Mouse (Mus musculus): ENCODE measurements around the gene Ric1. TPM values are rescaled to one million over a fixed set of nuclear protein-coding genes. Genes with fewer than 3 reads are reported as not detected.

Gene Ric1
- polyA plus RNA-seq, 1 experiment from 2014 or later: 9.4 TPM

DNA sequence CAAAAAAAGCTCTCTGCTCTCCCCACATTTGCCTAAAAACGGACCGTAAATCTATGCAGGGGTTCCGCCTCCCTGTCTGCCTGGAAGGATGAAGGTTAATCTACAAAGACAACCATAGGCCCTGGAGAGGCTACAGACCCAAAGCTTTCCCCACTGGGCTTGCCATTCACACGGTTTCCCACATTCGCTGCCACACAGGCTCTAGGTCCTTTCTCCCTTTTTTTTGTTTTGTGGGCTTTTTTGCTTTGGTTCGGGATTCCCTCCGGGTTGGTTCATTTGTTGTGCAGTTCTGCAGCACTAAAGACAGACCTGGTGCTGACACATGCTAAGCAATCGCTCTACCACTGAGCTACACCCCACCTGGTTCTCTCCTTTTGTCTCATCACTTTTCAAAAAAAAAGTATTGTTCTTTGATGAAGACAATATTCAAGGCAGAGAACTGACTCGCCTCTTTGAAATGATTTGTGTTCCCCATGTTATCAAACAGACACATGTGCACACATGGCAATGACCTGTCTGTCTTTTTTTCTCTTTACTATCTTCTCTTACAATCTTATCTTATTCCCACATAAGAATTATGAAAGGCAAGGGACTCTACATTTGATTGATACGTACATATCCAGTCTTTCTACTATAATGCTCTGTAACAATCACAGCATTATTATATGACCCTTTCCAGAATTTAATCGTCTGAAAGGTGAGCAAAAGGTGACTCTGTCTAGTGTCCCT is 121.3 kb downstream of the Ric1 start:
- Histone ChIP-seq H3K4me3 (ENCODE audit: low read depth, low read length) (no peak overlapping the region), H3K36me3 (ENCODE audit: control insufficient read depth, insufficient read depth, low read length) (no peaks in the 10 kb centered on the region), H3K27me3 (replicated peaks; ENCODE audit: control insufficient read depth, insufficient read depth, low read length) (no peaks in the 10 kb centered on the region), H3K9me3 (replicated peaks; ENCODE audit: control insufficient read depth, low read length) (no peaks in the 10 kb centered on the region), H3K4me2 (ENCODE audit: low read length) (no peak overlapping the region), H3K9ac (ENCODE audit: low read length) (no peak overlapping the region), H3K4me1 (ENCODE audit: control insufficient read depth, insufficient read depth, low read length) (no peaks in the 10 kb centered on the region), H3K27ac (ENCODE audit: low read depth, low read length) (no peak overlapping the region)
- 80% methylated on average over 11 of the region's 11 CpGs for WGBS
- ATAC-seq (no peak), DNase-seq (ENCODE audit: low spot score) (no peak)

DNA sequence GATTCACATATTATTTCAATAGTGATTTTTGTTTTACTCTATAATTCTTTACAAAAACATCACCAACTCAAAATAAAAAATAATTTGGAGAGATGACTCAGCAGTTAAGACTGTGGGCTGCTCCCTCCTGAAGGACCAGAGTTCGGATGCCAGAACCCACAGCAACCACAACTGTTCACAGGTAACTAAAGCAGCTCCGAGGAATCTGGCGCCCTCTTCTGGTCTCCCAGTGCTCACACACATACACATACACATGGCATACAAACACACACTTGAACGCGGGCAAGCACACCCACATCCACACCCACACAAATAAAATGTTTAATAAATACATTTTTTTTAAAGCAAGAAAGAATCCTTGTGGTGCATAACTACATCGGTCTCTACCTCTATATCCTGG is 122.7 kb downstream of the Ric1 start:
- Histone ChIP-seq H3K9ac (ENCODE audit: low read length) (no peak overlapping the region), H3K27ac (ENCODE audit: low read depth, low read length) (no peak overlapping the region), H3K4me3 (ENCODE audit: low read depth, low read length) (no peak overlapping the region), H3K9me3 (replicated peaks; ENCODE audit: control insufficient read depth, low read length) (no peaks in the 10 kb centered on the region), H3K27me3 (replicated peaks; ENCODE audit: control insufficient read depth, insufficient read depth, low read length) (no peaks in the 10 kb centered on the region), H3K4me1 (ENCODE audit: control insufficient read depth, insufficient read depth, low read length) (no peaks in the 10 kb centered on the region), H3K36me3 (ENCODE audit: control insufficient read depth, insufficient read depth, low read length) (no peaks in the 10 kb centered on the region), H3K4me2 (ENCODE audit: low read length) (no peak overlapping the region)
- no peak for DNase-seq (ENCODE audit: low spot score)
- 93% methylated on average over 6 of the region's 6 CpGs for WGBS
- ATAC-seq: no peak

- Histone ChIP-seq H3K27ac (ENCODE audit: low read depth, low read length) (peak within 1 kb of the TSS; percentile 90), H3K9ac (ENCODE audit: low read length) (peak within 1 kb of the TSS; percentile 80), H3K36me3 (ENCODE audit: control insufficient read depth, insufficient read depth, low read length) (no peaks in the 10 kb centered on the region), H3K4me3 (ENCODE audit: low read depth, low read length) (peak within 1 kb of the TSS; percentile 75), H3K4me1 (ENCODE audit: control insufficient read depth, insufficient read depth, low read length) (no peaks in the 10 kb centered on the region), H3K27me3 (replicated peaks; ENCODE audit: control insufficient read depth, insufficient read depth, low read length) (no peaks in the 10 kb centered on the region), H3K9me3 (replicated peaks; ENCODE audit: control insufficient read depth, low read length) (no peaks in the 10 kb centered on the region), H3K4me2 (ENCODE audit: low read length) (peak within 1 kb of the TSS; percentile 61)
- DNase-seq (ENCODE audit: low spot score) (peak; percentile 93), ATAC-seq (peak; percentile 97)
- under 1% methylated on average over 89 of the region's 90 CpGs for WGBS
These were observed 125.8 kb downstream of the Ric1 start, which contains the start of gene Ermp1 for GRCm38 (mm10) chr19:29647651-29648549. Ermp1 (minus strand) TSS chr19:29648415.

GRCm38 (mm10) chr19:29648550-29648914 is 126.5 kb downstream of the Ric1 start:
- no peak for ATAC-seq
- Histone ChIP-seq H3K27ac (ENCODE audit: low read depth, low read length) (no peak overlapping the region), H3K4me3 (ENCODE audit: low read depth, low read length) (peak overlapping the region; percentile 75), H3K4me2 (ENCODE audit: low read length) (peak overlapping the region; percentile 61), H3K27me3 (replicated peaks; ENCODE audit: control insufficient read depth, insufficient read depth, low read length) (no peaks in the 10 kb centered on the region), H3K9ac (ENCODE audit: low read length) (no peak overlapping the region), H3K9me3 (replicated peaks; ENCODE audit: control insufficient read depth, low read length) (no peaks in the 10 kb centered on the region), H3K4me1 (ENCODE audit: control insufficient read depth, insufficient read depth, low read length) (no peaks in the 10 kb centered on the region), H3K36me3 (ENCODE audit: control insufficient read depth, insufficient read depth, low read length) (no peaks in the 10 kb centered on the region)
- DNase-seq (ENCODE audit: low spot score): no peak
- WGBS: 24% methylated on average over 4 of the region's 4 CpGs

DNA sequence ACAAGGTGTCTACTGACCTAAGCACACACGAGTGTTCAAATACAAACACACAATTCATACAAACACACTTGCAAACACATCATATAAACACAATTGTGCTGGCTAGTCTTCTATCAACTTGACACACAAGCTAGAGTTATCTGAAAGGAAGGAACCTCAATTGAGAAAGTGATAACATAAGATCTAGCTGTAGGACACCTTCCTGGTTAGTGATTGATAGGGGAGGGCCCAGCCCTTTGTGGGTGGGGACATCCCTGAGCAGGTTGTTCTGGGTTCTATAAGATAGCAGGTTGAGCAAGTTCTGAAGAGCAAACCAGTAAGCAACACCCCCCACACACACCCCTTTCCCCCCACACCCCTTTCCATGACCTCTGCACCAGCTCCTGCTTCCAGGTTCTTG is 127.6 kb downstream of the Ric1 start:
- Histone ChIP-seq H3K27me3 (replicated peaks; ENCODE audit: control insufficient read depth, insufficient read depth, low read length) (no peaks in the 10 kb centered on the region), H3K36me3 (ENCODE audit: control insufficient read depth, insufficient read depth, low read length) (no peaks in the 10 kb centered on the region), H3K4me2 (ENCODE audit: low read length) (no peak overlapping the region), H3K9ac (ENCODE audit: low read length) (no peak overlapping the region), H3K9me3 (replicated peaks; ENCODE audit: control insufficient read depth, low read length) (no peaks in the 10 kb centered on the region), H3K27ac (ENCODE audit: low read depth, low read length) (no peak overlapping the region), H3K4me3 (ENCODE audit: low read depth, low read length) (no peak overlapping the region), H3K4me1 (ENCODE audit: control insufficient read depth, insufficient read depth, low read length) (no peaks in the 10 kb centered on the region)
- 84% methylated on average over 1 of the region's 1 CpGs for WGBS
- DNase-seq (ENCODE audit: low spot score): no peak
- ATAC-seq: no peak

- Histone ChIP-seq H3K27me3 (replicated peaks; ENCODE audit: control insufficient read depth, insufficient read depth, low read length) (no peaks in the 10 kb centered on the region), H3K4me2 (ENCODE audit: low read length) (no peak overlapping the region), H3K9me3 (replicated peaks; ENCODE audit: control insufficient read depth, low read length) (no peaks in the 10 kb centered on the region), H3K9ac (ENCODE audit: low read length) (no peak overlapping the region), H3K36me3 (ENCODE audit: control insufficient read depth, insufficient read depth, low read length) (no peaks in the 10 kb centered on the region), H3K27ac (ENCODE audit: low read depth, low read length) (no peak overlapping the region), H3K4me3 (ENCODE audit: low read depth, low read length) (no peak overlapping the region), H3K4me1 (ENCODE audit: control insufficient read depth, insufficient read depth, low read length) (no peaks in the 10 kb centered on the region)
- ATAC-seq (no peak), DNase-seq (ENCODE audit: low spot score) (no peak)
- WGBS: 86% methylated on average over 9 of the region's 9 CpGs
These were observed 131.7 kb downstream of the Ric1 start for GRCm38 (mm10) chr19:29653768-29654265.

DNA sequence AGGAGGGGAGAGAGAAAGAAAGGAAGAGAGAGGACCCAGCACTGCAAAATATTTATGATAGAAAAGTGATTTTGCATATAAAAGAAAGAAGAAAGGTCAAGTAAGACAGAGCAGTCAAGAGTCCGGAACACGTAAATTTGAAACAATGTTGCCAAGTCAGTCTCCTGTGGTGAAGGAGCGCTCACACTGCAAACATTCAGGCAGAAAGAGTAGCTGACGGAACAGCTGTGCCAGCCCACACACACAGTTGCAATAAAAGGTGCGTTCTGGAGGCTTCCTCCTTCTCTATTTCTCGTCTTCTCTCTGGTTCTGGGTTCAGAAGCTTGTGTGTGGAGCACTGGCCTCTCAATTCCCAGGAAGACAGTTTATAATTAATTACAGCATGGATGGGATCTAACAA is 133.1 kb downstream of the Ric1 start:
- no peak overlapping the region for H3K9ac ChIP-seq (ENCODE audit: low read length)
- H3K9me3 ChIP-seq (replicated peaks; ENCODE audit: control insufficient read depth, low read length): no peaks in the 10 kb centered on the region
- H3K4me2 ChIP-seq (ENCODE audit: low read length): no peak overlapping the region
- H3K27me3 ChIP-seq (replicated peaks; ENCODE audit: control insufficient read depth, insufficient read depth, low read length): no peaks in the 10 kb centered on the region
- H3K4me1 ChIP-seq (ENCODE audit: control insufficient read depth, insufficient read depth, low read length): no peaks in the 10 kb centered on the region
- H3K4me3 ChIP-seq (ENCODE audit: low read depth, low read length): no peak overlapping the region
- H3K36me3 ChIP-seq (ENCODE audit: control insufficient read depth, insufficient read depth, low read length): no peaks in the 10 kb centered on the region
- no peak overlapping the region for H3K27ac ChIP-seq (ENCODE audit: low read depth, low read length)
- WGBS: 55% methylated on average over 6 of the region's 6 CpGs
- ATAC-seq: no peak
- no peak for DNase-seq (ENCODE audit: low spot score)

- H3K27ac ChIP-seq (ENCODE audit: low read depth, low read length): no peak overlapping the region
- ATAC-seq (no peak), DNase-seq (ENCODE audit: low spot score) (no peak)
- H3K4me1 ChIP-seq (ENCODE audit: control insufficient read depth, insufficient read depth, low read length): no peaks in the 10 kb centered on the region
- WGBS: 57% methylated on average over 4 of the region's 4 CpGs
- no peaks in the 10 kb centered on the region for H3K27me3 ChIP-seq (replicated peaks; ENCODE audit: control insufficient read depth, insufficient read depth, low read length)
- no peaks in the 10 kb centered on the region for H3K9me3 ChIP-seq (replicated peaks; ENCODE audit: control insufficient read depth, low read length)
- H3K36me3 ChIP-seq (ENCODE audit: control insufficient read depth, insufficient read depth, low read length): no peaks in the 10 kb centered on the region
- H3K4me3 ChIP-seq (ENCODE audit: low read depth, low read length): no peak overlapping the region
- H3K9ac ChIP-seq (ENCODE audit: low read length): no peak overlapping the region
- H3K4me2 ChIP-seq (ENCODE audit: low read length): no peak overlapping the region
These were observed 133.9 kb downstream of the Ric1 start for GRCm38 (mm10) chr19:29656029-29656428.
